Mouse (Mus musculus) myocyte (in vitro differentiated cells): ENCODE measurements around the gene Krt82.

Source experiments
- E2F4 ChIP-seq: IDR thresholded peaks from one replicate; pipeline ENCODE4 v1.6.1; 2011; ENCODE audit warnings: mild to moderate bottlenecking, control low read depth, moderate library complexity; ENCODE audit not compliant: insufficient read depth
- POLR2A ChIP-seq: IDR thresholded peaks from one replicate; pipeline ENCODE4 v1.6.1; 2011; ENCODE audit warnings: low read depth, mild to moderate bottlenecking, control low read depth, moderate library complexity; ENCODE audit not compliant: insufficient read length
- POLR2AphosphoS2 ChIP-seq: IDR thresholded peaks from one replicate; pipeline ENCODE4 v1.6.1; 2011; ENCODE audit warnings: low read depth, control low read depth; ENCODE audit not compliant: insufficient read length

DNA sequence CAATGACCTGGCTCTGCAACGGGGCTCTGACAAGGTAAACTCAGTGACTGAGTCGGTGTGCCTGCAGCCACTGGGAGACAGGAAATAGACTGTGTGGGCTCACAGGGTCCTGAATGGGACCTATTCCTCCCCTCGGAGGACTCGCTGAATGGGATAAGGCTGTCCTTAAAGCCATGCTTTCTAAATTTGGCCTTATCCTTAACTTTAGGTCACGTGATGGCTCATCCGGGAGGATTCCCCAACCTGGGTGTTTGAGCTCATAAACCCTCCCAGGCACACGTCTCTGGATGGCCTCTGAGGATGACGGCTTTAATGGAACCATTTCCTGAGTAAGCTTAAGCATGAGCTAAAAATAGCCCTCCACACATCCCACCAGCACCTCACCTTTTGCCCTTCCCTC lies 57.7 kb downstream of the Krt82 start:
- TF ChIP-seq POLR2AphosphoS2 (no peak), POLR2A (no peak), E2F4 (no peak)
